Mouse (Mus musculus) gastrocnemius, adult 2 months (tissue): Measurements from ENCODE around the gene Park7. TPM values are rescaled to one million over a fixed set of nuclear protein-coding genes. Genes with fewer than 3 reads are reported as not detected.

Experiments used
- DNase-seq: peaks from one replicate; pipeline ENCODE4 v3.0.0; 2022
- H3K27ac ChIP-seq: fragments of 200-600 bp; 2 replicates; pipeline ENCODE4 v1.8.1; 2022; ENCODE audit warnings: mild to moderate bottlenecking
- H3K4me3 ChIP-seq: fragments of 200-600 bp; 2 replicates; pipeline ENCODE4 v1.8.1; 2022; ENCODE audit warnings: mild to moderate bottlenecking, moderate library complexity
- CTCF ChIP-seq: fragments of 200-600 bp; IDR thresholded peaks from 2 replicates; pipeline ENCODE4 v1.8.1; 2022; ENCODE audit warnings: antibody characterized with exemption, mild to moderate bottlenecking, moderate library complexity
- intact Hi-C: fragments of 180-260 bp; cut with DNase I; formaldehyde crosslinking; loops from one replicate; pipeline ENCODE4 v1.15.1; 2025
- long read RNA-seq, 2 experiments: library from polyadenylated mRNA; stranded (forward); transcript quantifications; one replicate each; pipeline ENCODE4 v2.0.0; 2021
- total RNA-seq, 2 experiments: library from RNA; stranded (reverse); gene quantifications; 2 replicates each; pipeline ENCODE4 v1.2.3; 2021

The Park7 gene
- 100 to 1,000 TPM; 579 to 815 TPM for total RNA-seq
- long read RNA-seq, experiment 1, transcript Park7-207 (3 exons, 472 nt) = minor isoform, 9 of 635 reads
- long read RNA-seq, experiment 1, transcript Park7-201 (7 exons, 908 nt) = major isoform, 425 of 635 reads
- long read RNA-seq, experiment 1, partial matches to known transcripts = 38 of 635 reads
- long read RNA-seq, experiment 1, other reads (novel, unspliced or antisense) = 160 of 635 reads
- long read RNA-seq, experiment 2, transcript Park7-201 (7 exons, 908 nt) = major isoform, 542 of 915 reads
- long read RNA-seq, experiment 2, transcript Park7-207 (3 exons, 472 nt) = minor isoform, 7 of 915 reads
- long read RNA-seq, experiment 2, partial matches to known transcripts = 108 of 915 reads
- long read RNA-seq, experiment 2, other reads (novel, unspliced or antisense) = 257 of 915 reads

DNA sequence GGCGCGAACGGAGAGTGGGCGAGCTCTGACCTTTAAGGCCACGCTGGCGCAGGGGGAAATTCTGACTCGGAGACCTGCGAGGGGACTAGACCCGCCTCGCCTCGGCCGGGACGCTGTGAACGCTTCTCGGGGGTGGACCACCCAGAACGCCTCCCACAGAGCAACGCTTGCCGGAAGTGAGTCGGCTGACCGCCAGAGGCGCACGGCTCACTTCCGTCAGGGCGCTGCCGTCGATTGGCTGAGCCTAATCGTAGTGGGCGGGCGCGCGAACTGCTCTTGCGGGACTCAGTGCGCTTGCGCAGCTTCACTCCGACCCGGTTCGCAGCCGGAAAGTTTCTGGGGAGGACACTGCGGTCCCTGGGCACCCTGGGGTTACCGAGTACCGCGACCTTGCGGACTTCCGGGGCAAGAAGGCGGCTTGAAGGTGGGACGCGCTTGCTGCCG lies at the start of gene Park7, which contains the start of gene Tnfrsf9:
Gene Park7 (minus strand): TSS at position 148 of the 444 bp plus-strand sequence.
Gene Tnfrsf9 (plus strand): TSS at position 273 of the 444 bp plus-strand sequence.
- peak; percentile 99 for DNase-seq
- peak; percentile 49 for TF ChIP-seq CTCF
- intact Hi-C loops = no loop called here
- peak within 1 kb of the TSS; percentile 98 for H3K27ac ChIP-seq
- peak within 1 kb of the TSS; percentile 97 for H3K4me3 ChIP-seq

DNA sequence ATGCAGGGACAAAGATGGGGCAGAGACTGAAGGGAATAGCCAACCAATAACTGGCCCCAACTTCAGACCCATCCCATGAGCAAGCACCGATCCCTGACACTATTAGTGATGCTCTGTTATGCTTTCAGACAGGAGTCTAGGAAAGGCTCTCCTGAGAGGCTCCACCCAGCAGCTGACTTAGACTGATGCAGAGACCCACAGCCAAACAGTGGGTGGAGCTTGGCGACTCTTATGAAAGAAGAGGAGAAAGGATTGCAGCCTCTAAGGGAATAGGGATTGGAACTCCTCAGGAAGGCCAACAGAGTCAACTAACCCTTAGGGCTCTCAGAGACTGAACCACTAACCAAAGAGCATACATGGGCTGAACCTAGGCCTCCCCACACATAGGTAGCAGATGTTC lies 49.5 kb upstream of the Park7 start:
- TF ChIP-seq CTCF = no peak
- peak; percentile 61 for DNase-seq
- intact Hi-C loops = no loop called here
- no peak overlapping the region for H3K27ac ChIP-seq
- no peak overlapping the region for H3K4me3 ChIP-seq

- DNase-seq = no peak
- TF ChIP-seq CTCF = no peak
These were observed 48.0 kb upstream of the Park7 start for GRCm38 (mm10) chr4:150962231-150962630.

GRCm38 (mm10) chr4:150958536-150958935 lies 44.3 kb upstream of the Park7 start:
- TF ChIP-seq CTCF = no peak
- Histone ChIP-seq H3K27ac (peak overlapping the region; percentile 65), H3K4me3 (no peak overlapping the region)
- intact Hi-C loops = no loop called here
- DNase-seq = peak; percentile 58

More at GRCm38 (mm10) chr4:150962231-150962630, 48.0 kb upstream of the Park7 start:
- intact Hi-C loops = no loop called here
- Histone ChIP-seq H3K27ac (no peak overlapping the region), H3K4me3 (no peak overlapping the region)

DNA sequence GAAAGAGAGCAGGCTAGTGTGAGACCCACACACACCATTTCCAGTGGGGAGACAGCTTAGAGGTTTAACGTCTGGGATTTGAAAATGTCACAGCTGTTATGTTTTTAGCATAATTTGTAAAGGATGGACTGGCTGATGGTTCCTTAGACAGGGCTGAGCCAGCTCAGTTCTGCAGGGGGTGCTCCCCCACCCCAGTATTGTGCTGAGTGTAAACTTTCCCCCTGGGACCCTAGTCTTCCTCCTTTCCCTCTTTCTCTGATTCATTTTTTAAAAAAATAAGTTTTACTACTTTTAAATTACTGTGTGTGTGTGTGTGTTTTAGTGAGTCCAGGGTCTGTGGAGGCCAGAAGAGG lies 42.8 kb upstream of the Park7 start:
- no peak overlapping the region for H3K27ac ChIP-seq
- TF ChIP-seq CTCF = no peak
- no peak for DNase-seq
- H3K4me3 ChIP-seq = no peak overlapping the region
- intact Hi-C loops = no loop called here

DNA sequence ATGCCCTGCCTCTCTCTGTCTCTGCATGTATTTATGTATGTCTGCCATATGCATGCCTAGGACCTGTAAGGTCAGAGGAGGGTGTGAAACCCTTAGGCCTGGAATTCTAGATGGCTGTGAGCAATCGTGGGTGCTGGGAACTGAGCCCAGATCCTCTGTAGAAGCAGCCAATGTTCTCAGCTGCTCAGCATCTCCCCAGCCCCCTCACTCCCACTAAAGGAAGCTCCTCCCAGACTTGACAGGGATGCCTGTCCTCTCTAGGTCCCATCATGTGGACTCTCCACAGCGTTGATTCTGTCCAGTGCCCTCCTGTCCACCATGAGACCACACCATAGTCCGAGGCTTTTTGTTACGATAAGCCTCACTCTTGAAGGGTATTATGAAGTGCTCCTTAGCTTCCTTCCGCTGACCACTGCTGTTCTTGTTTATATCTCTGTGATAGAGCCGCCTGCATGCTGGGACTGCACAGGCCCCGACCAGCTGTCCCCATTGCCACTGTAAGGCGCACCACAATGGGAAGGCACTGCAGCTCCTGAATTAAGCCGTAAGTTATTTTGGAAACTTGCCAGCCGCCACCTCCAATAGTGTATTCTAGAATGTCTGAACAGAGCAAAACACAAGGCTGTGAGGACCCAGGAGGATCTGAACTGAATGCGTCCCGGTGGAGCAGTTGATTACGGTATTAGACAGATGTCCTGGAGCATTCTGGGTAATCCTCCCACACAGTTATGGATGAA lies 42.3 kb upstream of the Park7 start:
- intact Hi-C loops = no loop called here
- H3K4me3 ChIP-seq = no peak overlapping the region
- TF ChIP-seq CTCF = no peak
- DNase-seq = no peak
- no peak overlapping the region for H3K27ac ChIP-seq

- DNase-seq = no peak
- no peak for TF ChIP-seq CTCF
- intact Hi-C loops = no loop called here
- no peak overlapping the region for H3K4me3 ChIP-seq
- H3K27ac ChIP-seq = no peak overlapping the region
These were observed 36.7 kb upstream of the Park7 start for GRCm38 (mm10) chr4:150950972-150951371.

DNA sequence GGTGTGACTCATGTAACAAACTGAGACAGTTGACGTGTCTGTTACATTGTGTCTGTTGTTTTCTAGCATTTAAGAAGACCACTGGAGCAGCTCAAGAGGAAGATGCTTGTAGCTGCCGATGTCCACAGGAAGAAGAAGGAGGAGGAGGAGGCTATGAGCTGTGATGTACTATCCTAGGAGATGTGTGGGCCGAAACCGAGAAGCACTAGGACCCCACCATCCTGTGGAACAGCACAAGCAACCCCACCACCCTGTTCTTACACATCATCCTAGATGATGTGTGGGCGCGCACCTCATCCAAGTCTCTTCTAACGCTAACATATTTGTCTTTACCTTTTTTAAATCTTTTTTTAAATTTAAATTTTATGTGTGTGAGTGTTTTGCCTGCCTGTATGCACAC lies 30.5 kb upstream of the Park7 start:
- Histone ChIP-seq H3K27ac (no peak overlapping the region), H3K4me3 (no peak overlapping the region)
- DNase-seq = no peak
- TF ChIP-seq CTCF = no peak
- intact Hi-C loops = no loop called here

DNA sequence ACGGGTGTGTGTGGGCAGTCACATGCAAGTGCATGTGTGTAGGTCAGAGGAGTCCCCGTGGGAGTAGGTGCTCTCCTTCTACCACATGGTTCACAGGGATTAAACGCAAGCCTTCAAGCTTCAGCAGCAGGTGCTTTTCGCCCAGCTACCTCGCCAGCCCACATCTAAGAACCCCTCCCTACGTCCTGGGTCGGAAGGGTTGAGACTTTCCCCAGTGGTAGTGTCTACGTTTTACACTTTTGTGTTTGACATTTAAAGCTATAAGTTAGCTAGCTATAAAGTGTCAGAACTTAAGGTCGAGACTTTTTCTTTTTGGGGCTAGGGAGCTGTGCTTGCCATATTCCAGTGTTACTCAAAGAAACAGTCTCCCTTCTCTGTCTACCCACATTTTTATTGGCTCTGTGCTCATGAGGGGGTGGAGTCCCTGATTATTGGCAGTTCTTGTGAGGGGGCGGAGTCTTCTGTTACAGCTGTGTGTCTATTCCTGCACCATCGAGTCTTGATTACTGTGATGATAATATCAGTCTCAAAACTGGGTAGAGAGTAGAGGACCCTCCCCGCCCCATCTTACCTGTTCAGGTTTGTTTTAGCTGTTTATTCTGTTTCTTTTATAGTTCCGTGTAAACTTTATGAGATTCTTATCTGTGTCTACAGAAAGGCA lies 25.9 kb upstream of the Park7 start:
- no peak overlapping the region for H3K4me3 ChIP-seq
- TF ChIP-seq CTCF = no peak
- no peak overlapping the region for H3K27ac ChIP-seq
- no peak for DNase-seq
- intact Hi-C loops = no loop called here

DNA sequence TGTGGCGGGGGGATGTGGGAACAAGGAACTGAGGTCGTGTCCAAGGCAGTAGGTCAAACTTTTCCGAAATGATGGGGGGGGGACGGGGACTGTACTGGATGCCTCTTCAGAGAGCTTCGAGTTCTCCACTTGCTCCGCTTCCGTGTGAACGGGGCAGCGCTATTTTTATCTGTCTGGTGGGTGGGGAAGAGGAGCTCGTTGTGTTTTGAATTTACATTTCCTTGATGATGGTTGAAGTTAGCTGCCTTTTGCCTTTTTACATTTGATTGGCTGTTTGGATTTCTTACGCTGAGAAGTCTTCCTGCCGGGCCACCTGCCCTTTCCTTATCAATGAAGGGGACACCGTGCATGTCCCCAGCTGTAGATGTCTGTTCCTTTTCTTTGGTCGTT lies 23.8 kb upstream of the Park7 start:
- TF ChIP-seq CTCF = no peak
- DNase-seq = no peak
- Histone ChIP-seq H3K27ac (peak overlapping the region; percentile 16; the same call in 1 of the 2 replicates), H3K4me3 (peak overlapping the region; percentile 57)
- intact Hi-C loops = no loop called here

DNA sequence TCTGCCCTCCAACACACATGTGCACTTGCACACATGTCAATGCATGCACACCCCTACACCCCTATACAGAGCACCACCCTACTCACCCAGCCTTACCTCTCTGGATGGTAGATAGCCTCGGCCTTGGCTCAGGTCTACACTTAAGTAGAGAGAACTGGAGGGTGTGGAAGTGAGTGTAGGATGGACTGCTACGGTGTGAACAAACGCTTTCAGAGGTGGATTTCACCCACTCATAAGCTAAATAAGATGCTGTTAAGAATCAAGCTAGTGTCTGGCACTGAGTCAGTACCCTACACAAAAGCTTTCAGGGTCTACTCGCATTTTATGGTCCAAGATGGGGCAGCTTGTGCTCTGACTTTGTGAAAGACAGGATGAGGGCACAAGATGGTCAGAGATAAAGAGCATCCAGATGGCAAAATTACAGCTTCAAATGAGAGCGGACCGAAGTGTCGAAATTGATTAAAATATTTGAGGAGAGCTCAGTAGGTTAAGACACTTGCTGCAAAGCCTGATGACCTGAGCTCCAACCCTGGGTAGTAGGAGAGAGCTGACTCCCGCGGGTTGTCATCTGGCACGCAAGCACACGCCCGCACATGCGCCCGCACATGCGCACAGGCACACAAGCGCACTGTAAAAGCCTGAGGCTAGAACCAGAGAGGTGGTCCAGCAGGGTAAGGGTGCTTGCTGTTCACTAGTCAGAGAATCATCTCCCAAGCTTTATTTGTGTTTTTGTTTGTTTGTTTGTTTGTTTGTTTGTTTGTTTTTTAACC lies 23.2 kb upstream of the Park7 start:
- peak overlapping the region; percentile 16; the same call in 1 of the 2 replicates for H3K27ac ChIP-seq
- peak; percentile 55 for DNase-seq
- H3K4me3 ChIP-seq = peak overlapping the region; percentile 57
- TF ChIP-seq CTCF = no peak
- intact Hi-C loops = no loop called here

- intact Hi-C loops = no loop called here
These were observed 19.3 kb upstream of the Park7 start for GRCm38 (mm10) chr4:150933503-150933902.

More at GRCm38 (mm10) chr4:150933503-150933902, 19.3 kb upstream of the Park7 start:
- no peak for DNase-seq
- H3K27ac ChIP-seq = no peak overlapping the region
- H3K4me3 ChIP-seq = no peak overlapping the region
- no peak for TF ChIP-seq CTCF
